Mouse (Mus musculus): Measurements from ENCODE around the gene Fads3. TPM values are rescaled to one million over a fixed set of nuclear protein-coding genes. Genes with fewer than 3 reads are reported as not detected.
A peak's percentile ranks its signal among the peaks of the same experiment; 100 is the strongest.

Fads3 gene
- polyA plus RNA-seq, 1 experiment from 2014 or later = 15.2 TPM

GRCm38 (mm10) chr19:10056686-10057085 lies 15.3 kb downstream of the Fads3 start:
- ATAC-seq (ENCODE audit: low FRiP score) = no peak
- H3K9me3 ChIP-seq = no peaks in the 10 kb centered on the region
- 93% methylated on average over 3 of the region's 3 CpGs for WGBS
- no peaks in the 10 kb centered on the region for H3K27me3 ChIP-seq
- H3K4me2 ChIP-seq = no peak overlapping the region
- H3K9ac ChIP-seq = no peak overlapping the region
- no peak overlapping the region for H3K27ac ChIP-seq
- H3K36me3 ChIP-seq = peaks cover 59% of the 10 kb centered on the region
- no peak overlapping the region for H3K4me3 ChIP-seq
- peaks cover 9% of the 10 kb centered on the region for H3K4me1 ChIP-seq (replicated peaks)

- Histone ChIP-seq H3K4me3 (no peak overlapping the region), H3K4me1 (replicated peaks) (peaks cover 9% of the 10 kb centered on the region), H3K4me2 (no peak overlapping the region), H3K27ac (no peak overlapping the region), H3K9ac (no peak overlapping the region), H3K36me3 (peaks cover 67% of the 10 kb centered on the region), H3K9me3 (no peaks in the 10 kb centered on the region), H3K27me3 (no peaks in the 10 kb centered on the region)
- no peak for ATAC-seq (ENCODE audit: low FRiP score)
- WGBS = 66% methylated on average over 11 of the region's 11 CpGs
These were observed 16.4 kb downstream of the Fads3 start for GRCm38 (mm10) chr19:10057486-10058351.

GRCm38 (mm10) chr19:10058352-10058825 lies 17.0 kb downstream of the Fads3 start:
- peaks cover 9% of the 10 kb centered on the region for H3K4me1 ChIP-seq (replicated peaks)

GRCm38 (mm10) chr19:10058876-10059427 lies 17.6 kb downstream of the Fads3 start:
- H3K36me3 ChIP-seq = peaks cover 71% of the 10 kb centered on the region
- WGBS = 60% methylated on average over 9 of the region's 9 CpGs
- H3K9ac ChIP-seq = no peak overlapping the region
- peaks cover 9% of the 10 kb centered on the region for H3K4me1 ChIP-seq (replicated peaks)
- no peaks in the 10 kb centered on the region for H3K27me3 ChIP-seq
- H3K4me3 ChIP-seq = no peak overlapping the region
- no peaks in the 10 kb centered on the region for H3K9me3 ChIP-seq
- ATAC-seq (ENCODE audit: low FRiP score) = no peak
- no peak overlapping the region for H3K27ac ChIP-seq
- no peak overlapping the region for H3K4me2 ChIP-seq

More at GRCm38 (mm10) chr19:10058352-10058825, 17.0 kb downstream of the Fads3 start:
- no peak overlapping the region for H3K27ac ChIP-seq
- no peak overlapping the region for H3K4me3 ChIP-seq
- no peaks in the 10 kb centered on the region for H3K9me3 ChIP-seq
- no peak for ATAC-seq (ENCODE audit: low FRiP score)
- no peak overlapping the region for H3K4me2 ChIP-seq
- 91% methylated on average over 1 of the region's 1 CpGs for WGBS
- no peak overlapping the region for H3K9ac ChIP-seq
- no peaks in the 10 kb centered on the region for H3K27me3 ChIP-seq
- peaks cover 71% of the 10 kb centered on the region for H3K36me3 ChIP-seq

- Histone ChIP-seq H3K36me3 (peaks cover 75% of the 10 kb centered on the region), H3K4me1 (replicated peaks) (peaks cover 14% of the 10 kb centered on the region), H3K9me3 (no peaks in the 10 kb centered on the region), H3K4me3 (no peak overlapping the region), H3K9ac (no peak overlapping the region), H3K27ac (peak overlapping the region; percentile 44; the same call in 1 of the 2 replicates), H3K27me3 (no peaks in the 10 kb centered on the region), H3K4me2 (no peak overlapping the region)
- peak; percentile 63 for ATAC-seq (ENCODE audit: low FRiP score)
- WGBS = 58% methylated on average over 10 of the region's 10 CpGs
These were observed 18.7 kb downstream of the Fads3 start for GRCm38 (mm10) chr19:10059911-10060567.

GRCm38 (mm10) chr19:10060783-10061590 lies 19.6 kb downstream of the Fads3 start:
- Histone ChIP-seq H3K4me1 (replicated peaks) (peaks cover 14% of the 10 kb centered on the region), H3K9me3 (no peaks in the 10 kb centered on the region), H3K36me3 (peaks cover 77% of the 10 kb centered on the region), H3K9ac (peak overlapping the region; percentile 43), H3K4me2 (no peak overlapping the region), H3K4me3 (no peak overlapping the region), H3K27ac (peak overlapping the region; percentile 58), H3K27me3 (no peaks in the 10 kb centered on the region)
- WGBS = 46% methylated on average over 8 of the region's 8 CpGs
- no peak for ATAC-seq (ENCODE audit: low FRiP score)

GRCm38 (mm10) chr19:10061624-10062023 lies 20.3 kb downstream of the Fads3 start:
- Histone ChIP-seq H3K27me3 (no peaks in the 10 kb centered on the region), H3K4me2 (no peak overlapping the region), H3K27ac (peak overlapping the region; percentile 4; the same call in 1 of the 2 replicates), H3K36me3 (peaks cover 77% of the 10 kb centered on the region), H3K9ac (no peak overlapping the region), H3K9me3 (no peaks in the 10 kb centered on the region), H3K4me1 (replicated peaks) (peaks cover 14% of the 10 kb centered on the region), H3K4me3 (no peak overlapping the region)
- no peak for ATAC-seq (ENCODE audit: low FRiP score)
- WGBS = 96% methylated on average over 2 of the region's 2 CpGs

- Histone ChIP-seq H3K4me1 (replicated peaks) (peaks cover 14% of the 10 kb centered on the region), H3K36me3 (peaks cover 78% of the 10 kb centered on the region), H3K4me3 (no peak overlapping the region), H3K9ac (no peak overlapping the region), H3K9me3 (no peaks in the 10 kb centered on the region), H3K4me2 (no peak overlapping the region), H3K27me3 (no peaks in the 10 kb centered on the region), H3K27ac (no peak overlapping the region)
- 96% methylated on average over 8 of the region's 8 CpGs for WGBS
- ATAC-seq (ENCODE audit: low FRiP score) = no peak
These were observed 20.9 kb downstream of the Fads3 start for GRCm38 (mm10) chr19:10062292-10062691.

GRCm38 (mm10) chr19:10062862-10063261 lies 21.5 kb downstream of the Fads3 start:
- Histone ChIP-seq H3K9ac (no peak overlapping the region), H3K4me2 (no peak overlapping the region), H3K4me3 (no peak overlapping the region), H3K27me3 (no peaks in the 10 kb centered on the region), H3K36me3 (peaks cover 78% of the 10 kb centered on the region), H3K27ac (no peak overlapping the region), H3K4me1 (replicated peaks) (peaks cover 14% of the 10 kb centered on the region), H3K9me3 (no peaks in the 10 kb centered on the region)
- no peak for ATAC-seq (ENCODE audit: low FRiP score)
- 94% methylated on average over 5 of the region's 5 CpGs for WGBS

- Histone ChIP-seq H3K27ac (peak overlapping the region; percentile 30; the same call in 1 of the 2 replicates), H3K4me1 (replicated peaks) (peaks cover 14% of the 10 kb centered on the region), H3K4me3 (no peak overlapping the region), H3K9me3 (no peaks in the 10 kb centered on the region), H3K27me3 (no peaks in the 10 kb centered on the region), H3K36me3 (peaks cover 85% of the 10 kb centered on the region), H3K9ac (0 out of 2 replicates have a peak overlapping the region, but pooled peaks have one; percentile 29), H3K4me2 (no peak overlapping the region)
- ATAC-seq (ENCODE audit: low FRiP score) = no peak
- 82% methylated on average over 10 of the region's 10 CpGs for WGBS
These were observed 23.0 kb downstream of the Fads3 start for GRCm38 (mm10) chr19:10064173-10065012.

All from hindbrain, embryonic 13.5 days (tissue).